Mouse (Mus musculus): ENCODE data around the gene Nos1.

The Nos1 gene

GRCm38 (mm10) chr5:117955675-117956420 is 175.0 kb downstream of the Nos1 start:
- DNase-seq (ENCODE audit: low read depth, low spot score): peak; percentile 85

- no peak for DNase-seq (ENCODE audit: low read depth, low spot score)
These were observed 183.9 kb downstream of the Nos1 start for GRCm38 (mm10) chr5:117964750-117965149.

GRCm38 (mm10) chr5:117966956-117967355 is 186.1 kb downstream of the Nos1 start:
- no peak for DNase-seq (ENCODE audit: low read depth, low spot score)

- no peak for DNase-seq (ENCODE audit: low read depth, low spot score)
These were observed 186.8 kb downstream of the Nos1 start for GRCm38 (mm10) chr5:117967659-117968069.

GRCm38 (mm10) chr5:117969681-117970427 is 189.0 kb downstream of the Nos1 start:
- DNase-seq (ENCODE audit: low read depth, low spot score): peak; percentile 84

GRCm38 (mm10) chr5:117976263-117976656 is 195.4 kb downstream of the Nos1 start:
- no peak for DNase-seq (ENCODE audit: low read depth, low spot score)

GRCm38 (mm10) chr5:117976657-117977500 is 196.0 kb downstream of the Nos1 start, which contains the start of gene Fbxo21:
Gene Fbxo21 (plus strand): TSS chr5:117976730.
- DNase-seq (ENCODE audit: low read depth, low spot score): peak; percentile 98

GRCm38 (mm10) chr5:117977501-117978158 is 196.8 kb downstream of the Nos1 start:
- peak; percentile 75 for DNase-seq (ENCODE audit: low read depth, low spot score)

- no peak for DNase-seq (ENCODE audit: low read depth, low spot score)
These were observed 197.4 kb downstream of the Nos1 start for GRCm38 (mm10) chr5:117978159-117978697.

GRCm38 (mm10) chr5:117979082-117979481 is 198.2 kb downstream of the Nos1 start:
- no peak for DNase-seq (ENCODE audit: low read depth, low spot score)

GRCm38 (mm10) chr5:117980921-117981320 is 200.1 kb downstream of the Nos1 start:
- DNase-seq (ENCODE audit: low read depth, low spot score): no peak

- peak; percentile 50 for DNase-seq (ENCODE audit: low read depth, low spot score)
These were observed 201.1 kb downstream of the Nos1 start for GRCm38 (mm10) chr5:117981943-117982342.

- DNase-seq (ENCODE audit: low read depth, low spot score): no peak
These were observed 205.5 kb downstream of the Nos1 start for GRCm38 (mm10) chr5:117986327-117986726.

- no peak for DNase-seq (ENCODE audit: low read depth, low spot score)
These were observed 207.1 kb downstream of the Nos1 start for GRCm38 (mm10) chr5:117987891-117988290.

GRCm38 (mm10) chr5:117988367-117988766 is 207.5 kb downstream of the Nos1 start:
- no peak for DNase-seq (ENCODE audit: low read depth, low spot score)

- DNase-seq (ENCODE audit: low read depth, low spot score): no peak
These were observed 208.9 kb downstream of the Nos1 start for GRCm38 (mm10) chr5:117989773-117990172.

GRCm38 (mm10) chr5:117990957-117991356 is 210.1 kb downstream of the Nos1 start:
- DNase-seq (ENCODE audit: low read depth, low spot score): no peak

GRCm38 (mm10) chr5:117993550-117993949 is 212.7 kb downstream of the Nos1 start:
- DNase-seq (ENCODE audit: low read depth, low spot score): peak; percentile 81

- DNase-seq (ENCODE audit: low read depth, low spot score): peak; percentile 54
These were observed 214.6 kb downstream of the Nos1 start for GRCm38 (mm10) chr5:117995372-117995901.

- DNase-seq (ENCODE audit: low read depth, low spot score): no peak
These were observed 215.1 kb downstream of the Nos1 start for GRCm38 (mm10) chr5:117995911-117996310.

- DNase-seq (ENCODE audit: low read depth, low spot score): no peak
These were observed 215.7 kb downstream of the Nos1 start for GRCm38 (mm10) chr5:117996581-117996980.

Data from brain, adult 2 months (tissue).